Mouse (Mus musculus) heart, embryonic 14.5 days (tissue): ENCODE measurements around the gene Ugt1a2. TPM values are rescaled to one million over a fixed set of nuclear protein-coding genes. Genes with fewer than 3 reads are reported as not detected.

ENCODE experiments used
- ATAC-seq: fragments of 200-750 bp; cut with Nextera tagmentation; 2 replicates; pipeline ENCODE4 v1.8.0; 2017; ENCODE audit warnings: low read depth, moderate TSS enrichment; ENCODE audit not compliant: insufficient number of reproducible peaks, insufficient read depth, low FRiP score
- H3K27ac ChIP-seq, 2 experiments: fragments of 200-500 bp in 1 of 2; fragments of 300-500 bp in 1 of 2; sonication (generic) in 1 of 2; replicated peaks in 1 of 2; 2 replicates each; pipeline ENCODE4 v1.5.1; 2012 to 2014; ENCODE audit warnings: low read depth in 2 of 2, low read length in 2 of 2, control low read depth in 1 of 2, mild to moderate bottlenecking in 1 of 2, mixed read lengths in 1 of 2; ENCODE audit not compliant: control insufficient read depth in 1 of 2, insufficient read depth in 1 of 2
- H3K27me3 ChIP-seq: fragments of 300-500 bp; sonication (generic); 2 replicates; pipeline ENCODE4 v1.6.1; 2014; ENCODE audit warnings: mild to moderate bottlenecking, low read length, control low read depth; ENCODE audit not compliant: control insufficient read depth, insufficient read depth
- H3K36me3 ChIP-seq: fragments of 300-500 bp; sonication (generic); 2 replicates; pipeline ENCODE4 v1.6.1; 2014; ENCODE audit warnings: mild to moderate bottlenecking, control low read depth, low read length, mixed read lengths; ENCODE audit not compliant: control insufficient read depth, insufficient read depth
- H3K4me1 ChIP-seq, 2 experiments: fragments of 200-500 bp in 1 of 2; fragments of 300-500 bp in 1 of 2; sonication (generic) in 1 of 2; 2 replicates each; pipeline ENCODE4 v1.6.1; 2012 to 2014; ENCODE audit warnings: low read length in 2 of 2, control low read depth in 1 of 2, mixed read lengths in 1 of 2; ENCODE audit not compliant: control insufficient read depth in 2 of 2, insufficient read depth in 2 of 2
- H3K4me2 ChIP-seq: fragments of 300-500 bp; sonication (generic); 2 replicates; pipeline ENCODE4 v1.6.1; 2014; ENCODE audit warnings: mild to moderate bottlenecking, low read length
- H3K4me3 ChIP-seq, 2 experiments: fragments of 200-500 bp in 1 of 2; fragments of 300-500 bp in 1 of 2; sonication (generic) in 1 of 2; 2 replicates each; pipeline ENCODE4 v1.5.1; 2012 to 2014; ENCODE audit warnings: low read length in 2 of 2, mild to moderate bottlenecking in 2 of 2, control low read depth in 1 of 2, low read depth in 1 of 2, moderate library complexity in 1 of 2; ENCODE audit not compliant: control insufficient read depth in 1 of 2, insufficient read depth in 1 of 2
- H3K9ac ChIP-seq: fragments of 300-500 bp; sonication (generic); 2 replicates; pipeline ENCODE4 v1.6.1; 2014; ENCODE audit warnings: mild to moderate bottlenecking, low read length
- H3K9me3 ChIP-seq: fragments of 300-500 bp; sonication (generic); 2 replicates; pipeline ENCODE4 v1.6.1; 2016; ENCODE audit warnings: low read length, control low read depth; ENCODE audit not compliant: control insufficient read depth
- WGBS: fragments of 180-500 bp; shearing (Covaris S2); extraction: QIAGEN DNeasy Blood & Tissue Kit; methylation state at CpG from one replicate; pipeline ENCODE4 v1.1.7; 2014; 5-methylcytosine and 5-hydroxymethylcytosine counted together
- polyA plus RNA-seq: library from polyadenylated mRNA; unstranded; fragments of >200 nt; fragmentation: Nextera tagmentation; extraction: Ambion mirVana; gene quantifications from 2 replicates; pipeline ENCODE4 v1.2.1, GENCODE M21; 2014

The Ugt1a2 gene
- polyA plus RNA-seq, 1 experiment from 2014 or later: not detected

- WGBS: 75% methylated on average over 3 of the region's 3 CpGs
- H3K9me3 ChIP-seq: no peaks in the 10 kb centered on the region
- no peaks in the 10 kb centered on the region for H3K36me3 ChIP-seq
- ATAC-seq: no peak
- no peaks in the 10 kb centered on the region for H3K4me1 ChIP-seq
- H3K27ac ChIP-seq: no peak overlapping the region
- H3K4me3 ChIP-seq: no peak overlapping the region
- no peaks in the 10 kb centered on the region for H3K27me3 ChIP-seq
- H3K9ac ChIP-seq: no peak overlapping the region
- H3K4me2 ChIP-seq: no peak overlapping the region
Measured at GRCm38 (mm10) chr1:88197443-88197842, 3.0 kb upstream of the Ugt1a2 start.

GRCm38 (mm10) chr1:88199996-88200395 is 405 bp upstream of the Ugt1a2 start:
- H3K9me3 ChIP-seq: no peaks in the 10 kb centered on the region
- WGBS: 61% methylated on average over 2 of the region's 2 CpGs
- H3K4me1 ChIP-seq: peaks cover 0 to under 1% of the 10 kb centered on the region in 2 experiments; a peak in 1 of 4 replicates
- no peak overlapping the region for H3K27ac ChIP-seq
- H3K36me3 ChIP-seq: no peaks in the 10 kb centered on the region
- H3K4me2 ChIP-seq: no peak overlapping the region
- H3K9ac ChIP-seq: no peak overlapping the region
- ATAC-seq: no peak
- no peak overlapping the region for H3K4me3 ChIP-seq
- H3K27me3 ChIP-seq: no peaks in the 10 kb centered on the region

- H3K9ac ChIP-seq: peak within 1 kb of the TSS; percentile 76
- 5% methylated on average over 62 of the region's 62 CpGs for WGBS
- no peaks in the 10 kb centered on the region for H3K36me3 ChIP-seq
- H3K9me3 ChIP-seq: no peaks in the 10 kb centered on the region
- no peaks in the 10 kb centered on the region for H3K27me3 ChIP-seq
- peak within 1 kb of the TSS; percentile 84 for H3K4me2 ChIP-seq
- peaks cover 3% of the 10 kb centered on the region in 2 experiments; a peak in 2 of 4 replicates for H3K4me1 ChIP-seq
- peak within 1 kb of the TSS; percentile 49 to 66 for H3K4me3 ChIP-seq
- H3K27ac ChIP-seq: no peak within 1 kb of the TSS
- ATAC-seq: peak; percentile 90
Measured at GRCm38 (mm10) chr1:88205294-88205922, 5.0 kb downstream of the Ugt1a2 start, which contains the start of gene Dnajb3. Gene Dnajb3, minus strand, starts transcription at chr1:88205782.

- Histone ChIP-seq H3K9ac (no peak overlapping the region), H3K4me1 (peaks cover 3% of the 10 kb centered on the region in 2 experiments; a peak in 2 of 4 replicates), H3K27me3 (no peaks in the 10 kb centered on the region), H3K36me3 (no peaks in the 10 kb centered on the region), H3K9me3 (peaks cover 8% of the 10 kb centered on the region), H3K4me3 (no peak overlapping the region), H3K4me2 (no peak overlapping the region), H3K27ac (no peak overlapping the region)
- 43% methylated on average over 2 of the region's 2 CpGs for WGBS
- ATAC-seq: no peak
Measured at GRCm38 (mm10) chr1:88206843-88207479, 6.6 kb downstream of the Ugt1a2 start.

GRCm38 (mm10) chr1:88211812-88212211 is 11.4 kb downstream of the Ugt1a2 start, which contains the start of gene Ugt1a1:
Gene Ugt1a1, plus strand, starts transcription at chr1:88211959.
- 61% methylated on average over 8 of the region's 8 CpGs for WGBS
- no peaks in the 10 kb centered on the region for H3K27me3 ChIP-seq
- H3K4me2 ChIP-seq: no peak within 1 kb of the TSS
- no peak within 1 kb of the TSS for H3K27ac ChIP-seq
- H3K36me3 ChIP-seq: no peaks in the 10 kb centered on the region
- no peak within 1 kb of the TSS for H3K9ac ChIP-seq
- no peak within 1 kb of the TSS for H3K4me3 ChIP-seq
- H3K9me3 ChIP-seq: peaks cover 47% of the 10 kb centered on the region
- peak; percentile 4; the same call in 1 of the 2 replicates for ATAC-seq
- H3K4me1 ChIP-seq: no peaks in the 10 kb centered on the region

GRCm38 (mm10) chr1:88212341-88213045 is 12.1 kb downstream of the Ugt1a2 start:
- no peak overlapping the region for H3K4me3 ChIP-seq
- no peaks in the 10 kb centered on the region for H3K4me1 ChIP-seq
- WGBS: 56% methylated on average over 8 of the region's 8 CpGs
- H3K9ac ChIP-seq: no peak overlapping the region
- H3K27me3 ChIP-seq: no peaks in the 10 kb centered on the region
- peaks cover 47% of the 10 kb centered on the region for H3K9me3 ChIP-seq
- H3K36me3 ChIP-seq: no peaks in the 10 kb centered on the region
- H3K27ac ChIP-seq: no peak overlapping the region
- no peak overlapping the region for H3K4me2 ChIP-seq
- peak; percentile 13; the same call in 1 of the 2 replicates for ATAC-seq

GRCm38 (mm10) chr1:88213061-88213460 is 12.7 kb downstream of the Ugt1a2 start:
- Histone ChIP-seq H3K27me3 (no peaks in the 10 kb centered on the region), H3K4me3 (no peak overlapping the region), H3K9me3 (peaks cover 47% of the 10 kb centered on the region), H3K36me3 (no peaks in the 10 kb centered on the region), H3K4me1 (no peaks in the 10 kb centered on the region), H3K27ac (no peak overlapping the region), H3K4me2 (no peak overlapping the region), H3K9ac (no peak overlapping the region)
- WGBS: 68% methylated on average over 1 of the region's 1 CpGs
- ATAC-seq: no peak
